Mouse (Mus musculus): ENCODE measurements at regions not wholly inside any gene's neighbourhood (a gene's known extent, or its start where the extent isn't known, plus 50 kb on each side); places are given as distances from the start of the nearest gene placed in this dataset.

DNA sequence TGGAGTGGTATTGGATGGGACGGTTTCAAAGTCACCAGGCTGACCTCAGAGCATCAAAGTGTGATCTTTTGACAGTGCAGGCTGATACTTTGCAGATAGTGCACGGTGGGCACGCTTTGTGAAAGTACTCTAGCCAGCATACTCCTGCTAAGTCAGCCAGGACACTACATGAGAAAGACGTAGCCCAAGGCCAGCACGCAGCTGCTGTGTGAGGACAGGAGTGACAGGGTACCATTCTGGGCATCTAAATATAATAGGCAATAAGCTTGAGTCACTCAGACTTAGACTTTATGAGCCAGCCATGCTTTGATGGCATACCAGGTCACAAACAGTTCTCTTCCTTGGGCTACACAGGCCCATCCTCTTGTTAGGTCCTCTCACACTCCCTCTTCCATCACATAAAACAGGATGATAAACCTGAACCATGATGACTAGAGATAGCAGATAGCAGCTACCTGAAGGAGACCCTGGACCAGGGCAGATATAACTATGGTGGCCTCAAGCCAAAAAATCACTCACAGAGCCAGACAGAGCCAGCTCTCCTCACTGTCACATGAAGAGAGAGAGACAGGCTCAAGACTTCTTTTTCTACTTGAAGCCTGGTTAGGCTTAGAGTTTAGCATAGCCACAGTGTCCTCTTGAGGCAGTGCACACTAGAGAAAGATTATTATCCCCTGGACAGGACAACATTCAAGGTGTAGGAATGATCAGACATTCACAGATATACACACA, 156.7 kb upstream of the Rreb1 start:
- ATAC-seq, result no peak

- no peak for ATAC-seq
These were observed 155.7 kb upstream of the Rreb1 start for GRCm38 (mm10) chr13:37622366-37623088.

DNA sequence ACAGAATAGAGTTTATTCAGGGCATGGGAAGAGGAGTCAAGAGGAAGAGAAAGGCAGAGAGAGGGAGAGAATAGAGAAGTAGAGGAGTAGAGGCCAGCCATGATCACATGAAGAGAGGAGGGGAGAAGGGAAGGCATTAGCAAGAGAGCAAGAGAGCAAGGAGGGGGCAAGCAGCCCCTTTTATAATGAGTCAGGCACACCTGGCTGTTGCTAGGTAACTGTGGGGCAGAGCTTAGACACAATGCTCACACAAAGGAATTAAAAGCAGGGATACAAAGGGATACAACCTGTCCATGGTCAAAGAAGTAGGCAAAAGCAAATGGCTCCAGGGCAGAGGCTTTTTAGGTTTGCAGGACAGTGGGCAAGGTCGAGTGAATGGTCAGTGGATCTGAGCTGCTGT, 153.5 kb upstream of the Rreb1 start:
- ATAC-seq, result no peak

DNA sequence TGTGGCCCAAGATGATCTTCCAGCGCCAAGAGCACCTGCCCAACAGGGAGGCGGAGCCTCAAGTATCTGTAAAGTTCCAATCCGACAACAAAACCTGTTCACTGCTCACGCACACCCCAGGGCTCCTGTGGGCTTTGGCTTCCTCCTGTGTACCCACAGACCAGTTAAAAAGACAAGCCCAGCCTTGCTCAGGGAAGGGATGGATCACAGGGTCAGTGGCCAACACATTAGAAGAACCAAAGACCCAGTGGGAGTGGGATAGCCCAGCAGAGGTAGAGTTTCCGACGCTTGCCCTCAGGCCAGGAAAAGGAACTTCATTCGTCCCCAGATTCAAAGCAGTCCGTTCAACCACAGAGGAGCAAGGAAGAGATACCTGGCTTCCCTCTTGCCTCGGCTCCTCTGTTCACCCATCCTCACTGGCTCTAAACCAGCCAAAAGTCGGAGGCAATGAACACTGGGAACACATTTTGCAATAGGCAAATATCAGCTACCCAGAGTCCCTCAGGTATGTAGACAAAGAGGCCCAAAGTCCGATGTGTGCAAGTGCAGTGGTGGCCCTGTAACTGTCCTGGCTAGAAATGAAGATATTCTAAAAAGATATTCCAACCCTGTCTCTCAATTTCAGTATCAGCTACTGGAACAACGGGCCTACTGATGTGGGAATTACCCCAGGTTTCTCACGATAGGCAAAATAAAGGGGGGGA, 152.5 kb upstream of the Rreb1 start:
- no peak for ATAC-seq

DNA sequence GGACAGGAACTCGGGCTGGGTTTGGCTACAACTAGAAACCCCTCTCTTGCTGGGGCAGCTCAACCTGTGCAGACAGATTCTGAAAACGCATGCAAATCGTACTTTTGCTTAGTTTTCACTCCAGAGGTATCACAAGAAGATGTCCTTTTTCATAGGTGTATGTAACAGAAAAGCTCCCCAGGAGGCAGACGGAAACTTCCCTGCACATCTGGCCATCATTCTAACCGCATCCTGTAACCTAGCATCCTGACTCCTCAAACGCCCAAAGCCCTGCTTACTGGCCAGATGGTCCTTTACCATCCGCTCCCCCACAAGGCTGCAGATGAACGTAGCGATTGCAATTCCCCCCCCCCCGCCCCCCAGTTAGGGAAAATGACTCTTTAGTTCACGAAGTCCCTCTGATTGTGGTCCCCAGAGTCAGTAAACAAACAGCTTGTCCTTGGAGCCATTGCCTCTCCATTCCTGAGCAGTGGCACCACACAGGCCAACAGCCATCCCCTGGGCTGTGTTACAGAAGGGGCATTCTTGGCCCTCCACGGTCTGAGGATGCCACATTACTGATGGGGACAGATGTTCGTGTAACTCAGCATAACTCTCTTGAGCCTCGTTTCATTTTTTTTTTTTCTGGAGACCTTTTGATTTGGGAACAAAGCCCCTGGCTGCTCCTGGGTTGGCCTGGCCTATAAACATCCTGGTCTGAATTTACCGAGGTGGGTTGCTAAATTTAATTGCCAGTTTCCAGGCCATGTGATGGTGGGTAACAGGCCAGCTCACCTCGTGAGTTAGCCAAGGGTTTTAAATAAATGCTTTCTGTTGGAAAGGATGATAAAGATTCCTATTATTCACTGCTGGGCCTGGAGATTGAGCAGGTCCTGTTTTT, 149.6 kb upstream of the Rreb1 start:
- no peak for ATAC-seq

DNA sequence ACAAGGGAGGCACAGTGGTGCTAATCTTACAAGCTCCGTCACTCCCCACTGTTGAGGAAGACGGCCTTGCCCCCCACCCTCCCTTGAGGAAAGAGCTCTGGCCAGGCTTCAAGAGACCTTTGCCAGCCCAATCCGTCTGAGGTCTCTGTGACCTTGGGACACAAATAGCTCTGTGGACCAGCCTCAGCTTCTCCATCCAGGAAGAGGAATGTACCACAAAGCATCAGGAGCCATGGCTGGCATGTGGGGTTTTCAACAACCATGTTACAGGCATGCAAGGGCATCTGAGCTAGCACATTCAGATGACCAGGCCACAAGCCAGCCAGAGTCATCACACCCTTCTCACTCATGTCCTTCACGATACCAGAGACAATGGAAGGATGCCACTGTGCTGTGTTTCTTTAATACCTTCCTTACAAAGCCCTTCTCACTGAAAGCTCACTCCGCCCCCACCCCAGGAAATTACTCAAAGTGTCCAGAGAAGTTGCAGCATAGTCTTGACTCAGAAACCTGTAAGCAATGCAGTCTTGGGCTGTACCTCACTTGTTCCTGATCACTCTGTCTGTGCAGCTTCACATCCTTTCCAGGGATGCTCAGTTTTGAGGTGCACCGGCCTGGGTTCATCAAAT, 148.8 kb upstream of the Rreb1 start:
- no peak for ATAC-seq

GRCm38 (mm10) chr13:37632835-37633440, 145.3 kb upstream of the Rreb1 start:
- ATAC-seq, result no peak

DNA sequence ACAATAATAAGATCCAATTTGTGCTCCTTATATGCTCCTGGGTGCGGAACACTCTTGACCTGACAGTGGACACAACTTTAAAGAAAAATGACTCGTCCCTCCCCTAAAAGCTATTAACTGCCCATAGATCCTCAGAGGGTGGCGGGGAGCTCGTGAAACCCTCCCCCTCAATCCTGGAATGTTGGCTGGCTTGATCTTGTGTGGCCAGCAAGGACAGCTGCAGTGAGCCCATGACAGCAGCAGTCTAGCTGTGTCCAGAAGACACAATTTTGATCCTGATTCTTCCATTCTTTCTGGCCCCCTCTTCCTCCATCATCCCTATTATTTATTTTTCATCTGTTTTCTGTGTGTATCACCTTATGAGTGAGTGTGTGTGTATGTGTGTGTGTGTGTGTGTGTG, 141.8 kb upstream of the Rreb1 start:
- no peak for ATAC-seq

GRCm38 (mm10) chr13:37637151-37637550, 141.0 kb upstream of the Rreb1 start:
- no peak for ATAC-seq

GRCm38 (mm10) chr13:37638071-37638511, 140.1 kb upstream of the Rreb1 start:
- ATAC-seq, result no peak

DNA sequence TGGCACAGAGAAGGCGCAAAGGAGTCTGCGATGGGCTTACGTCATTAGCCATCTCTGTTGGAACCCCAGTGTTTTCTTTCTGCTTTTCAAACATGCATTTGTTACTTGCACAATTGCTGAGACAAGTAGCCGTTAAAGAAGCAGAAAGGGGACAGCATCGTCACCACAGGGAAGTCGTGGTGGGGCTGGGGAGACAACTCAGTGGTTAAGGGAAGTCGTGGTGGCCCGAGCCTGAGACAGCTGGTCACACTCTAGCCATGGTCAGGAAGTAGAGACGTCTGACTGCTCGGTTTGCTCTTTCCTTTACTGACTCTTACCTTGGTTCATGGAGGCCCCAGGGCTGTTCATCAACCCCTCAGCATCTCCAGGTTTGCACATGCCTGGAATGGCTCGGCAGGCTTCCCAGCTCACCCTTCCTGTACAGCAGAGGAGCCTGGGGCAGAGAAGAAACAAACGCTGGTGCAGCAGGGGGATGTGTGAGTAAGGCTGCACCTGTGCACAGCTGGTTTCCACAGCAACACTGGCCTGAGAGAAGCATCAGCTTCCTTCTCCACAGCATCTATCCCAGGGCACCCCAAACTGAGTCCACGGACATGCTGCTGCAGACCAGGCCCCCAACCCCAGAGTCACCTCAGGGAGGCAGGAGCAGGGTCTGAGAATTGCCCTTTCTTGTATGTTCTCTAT, 135.6 kb upstream of the Rreb1 start:
- no peak for ATAC-seq

GRCm38 (mm10) chr13:37644751-37645181, 133.4 kb upstream of the Rreb1 start:
- ATAC-seq, result no peak

DNA sequence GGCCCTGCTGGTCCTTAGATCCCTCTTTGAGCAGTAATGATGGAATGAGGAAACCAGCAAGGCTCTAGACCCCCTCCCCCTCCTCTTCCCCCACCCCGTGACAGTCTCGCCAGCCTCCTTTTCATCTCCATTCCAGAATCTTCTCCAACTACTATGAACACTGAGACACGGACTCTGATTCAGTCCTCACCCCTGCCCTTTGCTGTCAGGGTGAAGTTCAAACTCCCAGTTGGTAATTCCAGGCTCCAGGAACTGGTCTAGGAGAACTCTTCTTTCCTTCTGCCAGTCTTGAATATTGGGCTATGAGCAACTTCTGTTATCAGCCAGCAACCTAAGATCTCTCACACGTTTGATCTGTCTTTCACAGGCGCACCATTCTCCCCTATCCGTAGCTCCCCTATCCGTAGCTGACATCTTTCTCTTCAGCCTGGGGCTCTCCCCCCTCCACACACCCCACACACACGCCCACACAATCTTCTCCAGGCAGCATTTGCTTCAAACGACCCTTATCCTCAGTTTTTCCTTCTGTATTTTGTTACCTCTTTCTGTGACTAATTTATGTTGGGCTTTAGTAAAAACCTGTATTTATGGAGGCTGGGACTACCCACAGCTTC, 128.6 kb upstream of the Rreb1 start:
- no peak for ATAC-seq

GRCm38 (mm10) chr13:37651221-37651946, 126.8 kb upstream of the Rreb1 start:
- no peak for ATAC-seq

- no peak for ATAC-seq
These were observed 123.5 kb upstream of the Rreb1 start for GRCm38 (mm10) chr13:37654651-37655050.

- ATAC-seq, result no peak
These were observed 121.0 kb upstream of the Rreb1 start for GRCm38 (mm10) chr13:37657248-37657647.

DNA sequence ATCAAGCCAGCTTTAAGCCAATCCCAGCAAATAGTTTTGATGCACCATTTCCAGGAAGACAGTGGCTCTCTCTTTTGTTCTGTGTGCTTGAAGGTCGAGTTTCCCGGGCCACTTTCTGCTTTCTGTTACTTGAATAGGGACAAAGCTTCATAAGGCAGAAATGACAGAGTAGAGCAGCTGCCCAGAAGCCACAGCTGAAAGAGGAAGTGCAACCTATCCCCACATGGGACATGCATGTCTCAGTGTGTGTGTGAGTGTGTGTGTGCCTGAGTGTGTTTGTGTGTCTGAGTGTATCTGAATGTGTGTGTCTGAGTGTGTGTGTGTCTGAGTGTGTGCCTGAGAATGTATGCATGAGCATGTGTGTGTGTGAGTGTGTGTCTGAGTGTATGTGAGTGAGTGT, 120.2 kb upstream of the Rreb1 start:
- ATAC-seq, result no peak

DNA sequence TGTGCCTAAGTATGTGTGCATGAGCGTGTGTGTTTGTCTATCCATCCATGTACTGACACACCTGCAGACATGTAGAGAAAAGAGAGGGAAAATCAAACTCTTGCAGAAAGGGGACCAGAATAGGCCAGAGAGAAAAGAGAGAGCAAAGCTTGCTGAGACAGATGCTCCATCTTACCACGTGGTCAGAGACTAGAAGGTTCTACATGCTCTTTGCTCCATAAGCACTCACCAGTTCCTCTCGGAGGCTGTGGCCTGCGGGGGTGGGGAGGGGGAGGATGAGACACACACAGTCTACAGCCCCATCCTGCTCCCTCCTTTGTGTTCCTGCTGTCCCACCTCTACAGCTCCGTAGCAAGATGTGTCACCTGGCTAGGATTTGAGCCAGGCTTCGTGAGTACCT, 119.7 kb upstream of the Rreb1 start:
- no peak for ATAC-seq

- ATAC-seq, result no peak
These were observed 118.1 kb upstream of the Rreb1 start for GRCm38 (mm10) chr13:37660083-37660482.

DNA sequence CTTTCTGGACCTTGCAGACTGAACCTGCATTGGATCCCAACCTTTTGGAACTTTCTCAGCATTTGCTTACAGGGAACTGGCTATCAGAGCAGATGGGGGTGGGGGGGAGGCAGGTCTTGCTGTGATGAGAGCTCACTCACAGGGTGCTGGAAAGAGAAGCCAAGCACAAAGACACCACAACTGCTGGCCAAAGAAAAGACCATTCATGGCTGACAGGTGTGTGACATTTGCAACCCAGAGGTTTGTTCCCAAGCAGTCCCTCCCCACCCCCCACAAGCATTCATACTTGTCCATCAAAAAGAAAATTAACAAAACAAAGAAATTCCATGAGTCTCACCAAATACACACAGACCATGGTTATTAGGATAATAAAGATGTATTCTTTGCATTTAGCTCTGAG, 117.5 kb upstream of the Rreb1 start:
- ATAC-seq, result no peak
